Mouse (Mus musculus): Measurements from ENCODE around the gene Ttyh1.
"Not testable (repeated sequence)": the region's sequence is repeated elsewhere in the genome, so short reads cannot be mapped to it uniquely, and the experiment has no call there.

Gene Ttyh1

DNA sequence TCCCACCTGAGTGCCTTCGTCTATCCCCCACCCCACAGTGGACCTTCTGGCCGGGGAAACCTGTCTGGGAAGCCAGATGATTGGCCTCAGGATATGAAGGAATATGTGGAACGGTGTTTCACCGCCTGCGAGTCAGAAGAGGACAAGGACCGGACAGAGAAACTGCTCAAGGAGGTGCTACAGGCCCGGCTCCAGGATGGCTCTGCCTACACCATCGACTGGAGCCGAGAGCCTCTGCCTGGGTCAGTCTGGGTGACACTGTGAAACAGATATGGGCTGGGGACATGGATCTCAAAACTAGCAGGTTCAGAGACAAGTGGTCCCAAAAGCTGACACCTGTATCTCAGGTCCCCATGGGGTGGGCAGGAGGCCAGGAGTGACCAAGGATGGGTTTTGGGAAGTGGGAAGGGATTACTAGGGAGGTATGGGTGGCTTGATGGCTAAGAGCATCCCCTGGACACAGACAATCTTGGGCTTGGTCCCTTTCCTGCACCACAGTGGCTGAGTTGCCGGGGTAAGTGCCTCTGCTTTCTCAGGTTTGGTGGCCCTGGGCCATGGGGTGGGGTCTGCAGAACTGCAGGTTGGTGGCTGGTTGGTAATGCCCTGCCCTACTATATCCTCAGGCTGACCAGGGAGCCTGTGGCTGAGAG, 23.7 kb downstream of the Ttyh1 start:
- CTCF ChIA-PET, result interaction anchor here (0.6 kb wide), 1 partner anchor 12 kb away, joined by 4 read pairs; no protein-coding TSS in a partner anchor

DNA sequence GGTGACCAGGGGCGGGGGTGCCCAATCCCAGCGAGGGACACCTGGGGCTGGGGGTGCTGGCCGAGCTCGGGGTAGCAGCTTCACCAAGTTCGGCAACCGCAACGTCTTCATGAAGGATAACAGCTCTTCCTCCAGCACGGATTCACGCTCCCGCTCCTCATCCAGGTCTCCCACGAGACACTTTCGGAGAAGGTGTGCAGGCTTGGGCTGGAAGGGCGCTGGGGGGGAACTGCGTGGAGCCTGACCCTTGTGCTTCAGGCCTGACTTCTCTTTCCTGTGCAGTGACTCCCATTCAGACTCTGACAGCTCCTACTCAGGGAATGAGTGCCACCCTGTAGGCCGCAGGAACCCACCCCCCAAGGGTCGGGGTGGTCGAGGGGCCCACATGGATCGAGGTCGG, 24.3 kb downstream of the Ttyh1 start:
- CTCF ChIA-PET, result no interaction called here

DNA sequence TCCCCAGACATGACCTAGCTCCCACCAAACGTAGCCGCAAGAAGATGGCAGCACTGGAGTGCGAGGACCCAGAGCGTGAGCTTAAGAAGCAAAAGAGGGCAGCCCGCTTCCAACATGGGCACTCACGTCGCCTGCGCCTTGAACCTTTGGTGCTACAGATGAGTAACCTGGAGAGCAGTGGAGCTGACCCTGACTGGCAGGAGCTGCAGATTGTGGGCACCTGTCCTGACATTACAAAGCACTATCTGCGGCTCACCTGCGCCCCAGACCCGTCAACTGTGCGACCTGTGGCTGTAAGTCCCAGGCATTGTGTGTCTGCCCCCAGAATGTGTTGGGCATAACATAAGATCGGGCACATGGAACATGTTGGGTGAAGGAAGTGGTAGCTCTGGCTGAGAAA, 24.8 kb downstream of the Ttyh1 start:
- CTCF ChIA-PET, result no interaction called here

DNA sequence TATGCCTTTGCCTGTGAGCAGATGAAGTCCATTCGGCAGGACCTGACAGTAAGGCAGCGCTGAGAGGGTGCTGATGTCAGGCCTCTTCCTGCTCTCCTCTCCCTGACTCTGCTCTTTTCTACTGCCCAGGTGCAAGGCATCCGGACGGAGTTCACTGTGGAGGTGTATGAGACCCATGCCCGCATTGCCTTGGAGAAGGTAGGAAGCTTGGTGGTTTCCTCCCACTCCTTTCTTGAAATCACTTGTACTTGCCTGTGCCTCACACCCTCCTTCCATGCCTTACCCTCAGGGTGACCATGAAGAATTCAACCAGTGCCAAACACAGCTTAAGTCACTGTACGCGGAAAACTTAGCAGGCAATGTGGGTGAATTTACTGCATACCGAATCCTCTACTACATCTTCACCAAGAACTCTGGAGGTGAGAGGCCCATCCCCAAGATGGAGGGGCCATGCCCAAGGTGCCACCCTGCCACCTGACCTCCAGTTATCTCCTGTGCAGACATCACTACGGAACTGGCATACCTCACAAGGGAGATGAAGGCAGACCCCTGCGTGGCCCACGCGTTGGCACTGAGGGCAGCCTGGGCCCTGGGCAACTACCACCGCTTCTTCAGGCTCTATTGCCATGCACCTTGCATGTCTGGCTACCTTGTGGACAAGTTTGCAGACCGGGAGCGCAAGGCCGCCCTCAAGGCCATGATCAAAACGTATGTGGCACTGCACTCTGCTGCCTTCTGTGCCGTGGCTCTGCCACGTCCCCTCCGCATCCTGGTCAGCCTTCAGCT, 25.8 kb downstream of the Ttyh1 start:
- CTCF ChIA-PET, result no interaction called here

DNA sequence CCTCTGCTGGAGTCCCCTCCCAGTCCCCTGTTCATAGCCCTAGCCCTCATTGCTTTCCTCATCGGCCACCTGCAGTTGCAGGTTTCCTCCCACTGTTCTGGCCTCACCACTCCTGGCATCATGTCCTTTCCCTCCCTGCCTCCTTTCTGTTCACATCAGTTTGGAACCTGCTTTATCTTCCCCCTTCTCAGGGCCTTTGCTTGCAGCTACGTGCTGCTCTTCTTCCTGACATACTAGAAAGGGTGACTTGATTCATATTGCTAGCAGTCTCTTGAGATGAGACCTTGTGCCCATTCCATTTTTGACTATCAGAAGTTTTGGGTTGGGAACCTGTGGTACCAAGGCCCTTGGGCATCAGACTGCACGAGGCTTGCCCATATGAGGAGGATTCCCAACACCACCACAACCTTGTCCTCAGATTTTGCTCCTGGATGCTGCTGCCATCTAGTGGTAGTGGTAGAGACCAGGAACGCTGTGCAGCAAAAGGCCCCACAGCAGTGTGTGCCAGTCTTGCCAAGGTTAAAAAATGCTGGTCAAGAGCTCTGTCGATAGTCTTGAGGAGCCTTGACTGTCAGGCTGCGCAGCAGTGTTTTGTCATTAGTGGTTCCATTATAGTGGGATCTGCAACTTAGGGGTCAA, 26.5 kb downstream of the Ttyh1 start:
- CTCF ChIA-PET, result no interaction called here

DNA sequence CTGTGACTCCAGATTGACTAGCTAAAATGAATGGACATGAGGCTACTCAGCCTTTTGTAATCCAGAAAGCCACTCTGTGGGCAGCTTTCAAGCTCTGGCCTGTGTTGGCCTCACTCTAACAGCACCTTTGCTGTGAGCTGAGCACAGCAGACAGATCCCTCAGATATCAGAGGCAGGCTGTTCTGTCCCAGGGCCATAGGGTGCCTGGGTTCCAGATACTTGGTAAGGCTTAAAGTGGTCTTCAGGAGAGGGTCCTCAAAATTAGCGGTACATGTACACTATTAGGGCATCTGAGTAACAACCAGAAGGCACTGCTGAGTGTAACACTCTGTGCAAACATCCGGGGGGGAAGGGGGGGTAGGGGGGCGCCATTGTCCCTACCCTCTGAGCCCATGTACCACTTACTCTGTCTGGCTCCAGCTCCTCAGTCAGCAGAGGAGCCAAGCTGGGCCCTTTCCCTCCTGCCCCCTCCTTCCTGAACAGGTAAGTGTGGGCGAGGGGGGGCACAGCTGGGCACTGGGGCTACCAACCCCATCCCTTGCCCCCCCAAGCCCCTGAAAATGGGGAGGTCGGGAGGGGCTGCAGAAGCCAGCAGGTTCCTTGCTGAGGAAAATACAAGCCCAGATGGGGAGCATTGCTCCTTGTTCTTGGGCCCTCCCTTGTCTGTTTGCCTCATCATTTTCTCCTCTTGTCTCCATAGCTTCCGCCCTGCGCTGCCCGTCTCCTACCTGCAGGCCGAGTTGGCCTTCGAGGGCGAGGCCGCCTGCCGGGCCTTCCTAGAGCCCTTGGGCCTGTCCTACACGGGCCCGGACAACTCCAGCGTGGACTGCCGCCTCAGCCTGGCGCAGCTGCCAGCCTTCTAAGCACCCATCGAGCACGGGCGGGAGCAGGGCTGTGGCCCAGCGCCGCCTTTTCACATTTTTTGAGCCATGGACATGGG, 27.3 kb downstream of the Ttyh1 start:
- CTCF ChIA-PET, result interaction anchor here (0.7 kb wide), 1 partner anchor 27 kb away, joined by 3 read pairs; no protein-coding TSS in a partner anchor

DNA sequence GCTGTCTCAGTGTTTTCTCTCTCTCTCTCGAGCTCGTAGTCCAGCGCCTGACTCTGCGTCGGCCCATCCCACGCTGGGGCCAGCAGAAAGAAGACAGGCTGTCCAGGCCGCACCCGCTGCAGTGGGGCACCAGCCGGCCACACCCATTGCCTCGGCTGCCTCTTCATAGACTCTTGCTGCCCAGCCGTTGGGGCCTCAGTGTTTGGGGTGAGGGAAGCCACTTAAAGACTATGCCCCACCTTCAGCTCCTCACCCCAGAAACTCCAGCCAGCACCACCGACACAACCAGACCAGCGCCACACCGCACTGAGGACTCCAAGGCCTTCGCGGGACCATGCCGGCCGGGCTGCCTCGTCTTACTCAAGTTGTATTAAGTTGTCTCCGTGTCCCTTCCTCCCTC, 28.2 kb downstream of the Ttyh1 start:
- CTCF ChIA-PET, result interaction anchor here (0.7 kb wide), 1 partner anchor 28 kb away, joined by 3 read pairs; no protein-coding TSS in a partner anchor

DNA sequence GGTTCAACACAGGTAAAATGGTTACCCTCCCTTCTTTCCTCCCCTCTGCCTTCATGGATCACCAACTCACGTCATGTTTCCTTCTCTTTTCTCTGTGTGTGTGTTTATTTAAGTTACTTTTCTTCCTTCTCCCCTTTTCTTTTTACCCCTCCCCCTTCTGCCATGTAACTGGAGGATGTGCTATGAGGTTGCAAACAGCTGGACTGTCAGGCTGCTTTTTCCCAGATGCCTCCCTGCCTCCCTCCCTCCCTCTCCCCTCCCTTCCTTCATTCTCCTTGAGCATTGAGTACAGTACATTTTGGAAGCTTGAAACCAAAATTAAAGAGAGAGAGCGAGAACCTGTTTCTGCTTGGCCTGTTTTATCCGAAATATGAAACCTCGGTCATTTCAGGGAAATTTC, 28.6 kb downstream of the Ttyh1 start:
- CTCF ChIA-PET, result no interaction called here

DNA sequence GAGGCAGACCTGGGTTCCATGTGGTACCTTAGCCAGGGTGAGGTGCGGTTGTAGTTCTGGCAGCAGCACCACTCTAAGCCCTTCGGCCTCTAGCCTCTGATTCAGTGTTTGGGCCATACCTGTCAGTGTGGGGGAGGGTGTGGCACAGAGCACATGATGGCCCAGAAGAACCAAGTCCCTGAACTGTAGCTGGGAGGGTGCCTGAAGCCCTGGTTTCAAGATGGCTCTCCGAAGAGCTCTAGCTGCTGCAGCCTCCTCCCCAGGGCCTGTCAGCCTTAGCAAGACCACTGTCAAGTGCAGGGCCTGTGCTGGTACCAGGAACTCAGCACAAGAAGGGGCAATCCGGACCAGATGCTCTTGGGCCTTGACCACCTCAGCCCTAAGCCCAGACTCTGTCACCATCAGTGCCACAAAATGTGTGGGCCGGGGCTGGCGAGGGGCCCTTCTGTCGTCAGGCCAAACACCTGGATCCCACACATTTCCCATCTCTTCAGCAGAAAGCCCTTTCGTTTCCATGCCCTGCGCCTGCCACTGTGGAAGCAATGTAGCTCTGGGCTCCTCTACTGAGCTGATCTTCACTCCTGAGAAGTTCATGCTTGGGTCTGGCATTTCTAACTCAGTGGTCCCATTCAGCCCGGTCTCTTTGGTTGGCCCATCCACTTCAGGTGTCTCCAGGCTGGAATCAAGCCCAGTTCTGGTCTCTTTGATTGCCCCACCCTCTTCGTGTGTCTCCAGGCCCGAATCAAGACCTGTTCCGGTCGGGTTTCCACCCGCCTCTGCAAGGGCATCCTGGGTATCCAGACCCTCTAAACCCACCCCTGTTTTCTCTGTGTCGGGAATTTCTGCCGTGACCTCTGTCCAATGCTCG, 29.4 kb downstream of the Ttyh1 start:
- CTCF ChIA-PET, result no interaction called here

DNA sequence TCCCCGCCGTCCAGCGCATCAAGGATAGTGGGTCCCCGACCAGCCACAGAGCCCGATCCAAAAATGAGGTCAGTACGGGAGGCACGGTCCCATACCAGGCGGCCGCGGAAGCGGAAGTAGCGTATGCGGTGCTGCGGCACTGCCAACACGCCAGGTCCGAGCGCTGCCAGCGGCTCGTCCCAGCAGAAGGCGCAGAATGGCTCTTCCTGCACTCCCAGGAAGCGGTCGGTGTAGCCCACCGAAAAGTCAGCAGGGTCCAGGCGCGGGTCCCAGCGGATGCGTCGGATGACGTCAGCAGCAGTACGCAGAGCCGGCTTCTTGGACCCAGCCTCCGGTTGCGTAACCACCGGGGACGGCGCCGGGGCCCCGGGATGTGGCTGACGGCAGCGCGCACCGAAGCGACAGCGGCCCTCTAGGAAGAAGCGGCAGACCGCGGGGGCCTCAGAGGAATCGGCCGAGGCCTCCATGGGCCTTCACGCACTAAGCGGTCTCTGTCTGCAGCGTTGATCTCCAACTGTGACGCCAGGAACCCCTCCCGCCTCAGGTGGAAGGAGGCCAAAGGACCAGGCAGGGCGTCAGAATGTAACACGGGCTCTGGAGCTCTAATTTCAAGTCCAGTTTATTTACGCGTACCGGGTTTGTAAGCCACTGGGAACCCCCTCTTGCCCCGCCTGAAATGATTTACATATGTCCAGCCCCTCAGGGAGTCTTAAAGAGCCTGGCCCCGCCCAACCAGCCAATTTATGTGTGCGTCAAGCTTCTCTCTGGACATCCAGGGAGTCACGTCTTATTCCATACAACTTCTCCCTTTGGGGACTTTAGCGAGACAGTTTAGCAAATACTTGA, 30.2 kb downstream of the Ttyh1 start:
- CTCF ChIA-PET, result interaction anchor here (1.2 kb wide), 1 partner anchor 11 kb away, joined by 4 read pairs; no protein-coding TSS in a partner anchor

DNA sequence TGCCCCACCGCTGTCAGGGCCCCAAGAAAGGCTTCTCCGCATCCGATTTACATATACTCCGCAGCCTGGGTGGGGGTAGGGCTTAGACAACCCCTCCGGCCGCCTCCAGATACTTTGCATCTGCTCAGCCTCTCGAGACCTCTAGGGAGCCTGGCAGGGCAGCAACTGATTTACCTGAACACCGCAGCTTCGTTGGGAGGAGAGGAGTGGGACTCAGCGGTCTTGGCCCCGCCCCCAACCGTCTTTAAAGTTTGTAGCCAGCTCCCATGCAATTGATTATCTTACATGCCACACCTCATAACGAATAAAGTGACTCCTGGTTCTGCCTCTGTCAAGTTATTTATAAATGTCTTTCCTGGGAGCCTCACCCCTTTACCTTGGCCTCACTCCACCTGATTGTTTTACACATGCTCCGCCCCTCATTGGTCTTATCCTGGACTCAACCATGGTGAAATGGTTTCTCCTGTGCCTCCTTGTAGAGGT, 30.9 kb downstream of the Ttyh1 start, which contains the start of gene Leng9:
Gene Leng9 (minus strand): TSS at position 316 of the 483 bp plus-strand sequence.
- CTCF ChIA-PET, result interaction anchor here (1.2 kb wide), 1 partner anchor 12 kb away, joined by 4 read pairs; no protein-coding TSS in a partner anchor

DNA sequence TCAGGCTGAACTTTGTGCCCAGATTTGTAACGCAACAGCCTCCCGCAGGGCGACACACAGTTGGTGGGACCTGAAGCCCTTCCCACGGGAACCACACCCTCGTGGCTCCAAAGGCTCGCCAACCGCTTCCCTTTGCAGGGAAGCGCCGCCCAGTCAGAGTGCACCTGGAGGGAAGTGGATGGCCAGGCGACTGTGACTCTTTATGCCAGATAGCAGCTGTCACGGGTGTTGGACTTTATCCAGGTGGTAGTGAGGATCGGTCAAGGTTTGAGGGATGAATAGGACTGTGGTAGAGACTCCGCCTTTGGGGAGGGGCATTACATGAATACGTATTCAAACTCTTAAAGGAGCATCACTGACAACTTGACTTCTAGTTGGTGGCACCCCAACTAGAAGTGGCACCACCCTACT, 31.6 kb downstream of the Ttyh1 start:
- CTCF ChIA-PET, result no interaction called here

DNA sequence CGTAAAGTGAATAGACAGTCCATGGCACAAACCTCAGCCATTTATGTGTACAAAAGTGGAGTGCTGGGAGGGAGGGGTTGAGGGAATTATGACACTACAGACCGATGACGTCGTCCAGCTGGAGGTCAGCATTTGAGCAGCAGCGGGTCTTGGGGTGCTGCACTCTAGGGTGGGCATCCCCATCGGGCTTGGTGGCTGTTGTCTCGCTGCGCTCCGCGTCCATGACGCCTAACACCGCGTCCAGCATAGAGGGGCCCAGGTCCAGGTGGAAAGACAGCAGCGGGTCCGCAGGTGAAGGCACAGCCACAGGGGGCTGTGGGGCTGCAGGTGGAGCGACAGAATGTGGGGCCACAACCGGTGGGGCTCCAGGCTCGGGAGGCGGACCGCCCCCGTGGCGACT, 32.0 kb downstream of the Ttyh1 start:
- CTCF ChIA-PET, result no interaction called here

DNA sequence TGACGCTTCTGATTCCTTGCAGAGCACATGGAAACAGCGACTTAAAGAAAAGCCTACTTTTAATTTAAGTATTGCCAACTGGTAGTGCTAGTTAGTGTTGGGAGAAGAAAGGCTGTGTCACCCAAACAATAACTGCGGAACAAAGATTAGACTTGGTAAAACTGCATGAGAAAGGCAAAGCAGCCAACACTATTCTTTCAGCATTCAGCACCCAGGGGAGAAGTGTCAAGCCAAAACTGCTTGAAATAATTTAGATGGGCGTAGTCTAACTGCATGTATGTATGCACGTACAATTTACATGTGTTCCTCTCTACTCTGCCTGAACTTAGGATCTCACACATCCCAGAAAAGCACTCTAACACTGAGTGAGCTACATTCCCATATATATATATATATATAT, 35.1 kb downstream of the Ttyh1 start:
- CTCF ChIA-PET, result interaction anchor here (0.6 kb wide), 1 partner anchor 760 kb away, joined by 7 read pairs; the partner anchor contains the start of gene Zfp628

DNA sequence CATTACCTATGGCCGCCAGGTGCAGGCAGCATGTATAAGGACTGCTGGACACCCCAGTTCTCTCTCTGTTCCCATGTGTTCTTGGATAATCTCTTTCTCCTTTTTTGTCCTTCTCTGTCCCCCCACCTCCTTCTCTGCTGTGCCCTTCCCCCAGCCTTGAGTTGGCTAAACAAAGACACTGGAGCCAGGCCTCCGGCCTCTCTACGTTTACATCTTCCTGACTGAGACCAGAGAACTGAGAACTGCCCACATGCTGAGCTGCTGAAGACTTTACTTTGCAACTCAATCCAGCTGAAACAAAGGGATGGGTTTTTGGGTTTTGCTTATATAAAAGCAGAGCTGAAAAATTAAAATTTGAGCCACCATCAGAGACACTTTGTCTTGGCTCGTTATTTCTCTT, 35.8 kb downstream of the Ttyh1 start:
- CTCF ChIA-PET, result no interaction called here

DNA sequence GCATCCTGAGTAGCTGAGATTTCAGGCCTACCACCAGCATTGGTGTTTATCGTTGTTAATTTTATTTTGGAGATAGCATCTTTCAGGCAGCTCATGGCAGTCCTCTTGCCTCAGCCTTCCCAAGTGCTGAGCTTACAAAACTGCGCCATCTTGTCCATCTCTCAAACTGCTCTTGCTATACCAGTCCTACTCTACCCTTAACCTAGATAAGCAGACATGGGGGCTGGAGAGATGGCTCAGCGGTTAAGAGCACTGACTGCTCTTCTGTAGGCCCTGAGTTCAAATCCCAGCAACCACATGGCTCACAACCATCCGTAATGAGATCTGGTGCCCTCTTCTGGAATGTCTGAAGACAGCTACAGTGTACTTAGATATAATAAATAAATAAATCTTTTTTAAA, 42.4 kb downstream of the Ttyh1 start:
- CTCF ChIA-PET, result not testable (repeated sequence)

DNA sequence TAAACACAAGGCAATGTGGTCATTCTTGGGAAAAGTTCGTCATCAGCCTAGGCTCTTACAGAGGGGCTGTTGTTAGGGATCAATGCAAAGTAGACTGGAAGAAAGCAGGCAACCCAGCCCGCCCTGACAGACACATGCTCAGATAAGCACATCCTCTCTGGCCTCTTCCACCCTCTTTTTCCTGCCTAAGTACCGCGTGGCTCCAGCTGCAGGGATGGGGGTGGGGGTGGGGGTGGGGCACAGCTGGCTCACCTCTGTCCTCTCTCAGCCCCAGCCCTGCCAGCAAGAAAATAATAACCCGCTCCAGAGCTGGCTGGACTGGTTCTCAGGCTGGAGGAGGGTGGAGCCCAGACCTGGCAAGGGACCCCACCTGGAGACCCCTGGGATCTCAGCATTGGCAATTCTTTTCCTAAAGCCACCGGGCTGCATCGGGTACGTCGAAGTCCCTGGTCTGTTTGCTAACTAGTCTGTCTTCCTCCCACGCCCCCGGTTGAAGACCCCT, 44.4 kb downstream of the Ttyh1 start:
- CTCF ChIA-PET, result no interaction called here

DNA sequence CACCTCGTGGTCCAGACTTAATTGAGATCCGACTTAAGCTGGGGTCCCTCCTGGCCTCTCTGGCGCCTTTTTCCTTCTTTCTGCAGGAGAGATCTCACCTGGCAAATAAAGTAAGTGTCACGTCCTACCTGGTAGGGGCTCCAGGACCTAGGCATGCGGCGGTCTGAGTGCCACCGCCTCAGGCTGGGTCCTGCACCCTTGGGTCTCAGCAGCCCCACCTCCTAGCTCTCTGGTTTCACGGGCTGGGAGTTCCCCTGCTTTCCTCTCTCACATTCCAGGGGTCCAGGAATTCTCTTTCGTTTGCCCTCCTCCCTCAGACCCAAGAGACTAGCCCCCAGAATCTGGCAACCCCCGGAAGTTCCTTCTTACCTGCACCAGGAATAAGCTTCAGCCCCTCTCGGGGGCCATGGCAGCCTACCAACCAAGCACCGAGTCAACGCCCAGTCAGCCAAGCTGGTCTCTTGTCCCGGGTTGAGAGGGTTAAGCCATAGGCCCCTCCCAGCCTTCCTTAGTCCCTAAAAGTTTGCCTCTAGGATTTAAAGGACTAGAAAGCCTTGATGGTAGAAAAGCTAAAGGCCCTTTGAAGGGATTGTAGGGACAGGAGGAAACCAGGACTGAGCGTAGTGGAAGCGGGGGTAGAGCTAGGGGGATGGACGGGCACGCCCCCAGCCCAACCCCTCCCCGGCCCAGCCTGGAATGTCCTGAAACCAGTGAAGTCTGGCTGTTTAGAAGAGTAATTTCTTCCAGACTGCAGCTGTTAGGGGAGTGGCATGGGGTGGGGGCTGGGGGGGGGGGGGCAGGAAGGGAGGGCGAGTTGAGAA, 45.1 kb downstream of the Ttyh1 start, which contains the start of gene Cdc42ep5:
Gene Cdc42ep5 (minus strand): TSS at position 771 of the 821 bp plus-strand sequence.
- CTCF ChIA-PET, result no interaction called here

Data from spleen, embryonic (tissue).